Mouse (Mus musculus): ENCODE results near the gene 1700010I14Rik.
A peak's percentile ranks its signal among the peaks of the same experiment; 100 is the strongest.

Gene 1700010I14Rik

DNA sequence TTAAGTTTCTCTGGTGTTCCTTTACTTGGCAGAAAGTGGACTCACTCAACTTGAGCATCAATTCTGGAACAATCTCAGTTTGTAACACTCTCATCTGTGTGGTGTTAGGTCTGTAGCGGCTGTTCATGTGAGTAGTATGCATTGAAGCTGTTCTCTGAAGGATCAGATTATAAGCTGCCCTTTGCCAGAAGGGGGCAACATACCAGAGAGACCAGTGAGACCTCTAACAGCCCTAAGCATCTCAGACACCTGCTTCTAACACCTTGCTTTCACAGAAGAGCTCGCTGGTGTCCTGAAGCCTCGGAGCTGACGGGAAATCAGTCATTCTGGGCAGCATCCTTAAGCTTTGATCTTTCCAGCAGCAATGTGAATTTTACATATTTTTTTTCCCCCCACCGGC is 42.0 kb downstream of the 1700010I14Rik start:
- DNase-seq, result no peak

GRCm38 (mm10) chr17:9031241-9032141 is 43.4 kb downstream of the 1700010I14Rik start:
- DNase-seq, result peak; percentile 86 to 87

DNA sequence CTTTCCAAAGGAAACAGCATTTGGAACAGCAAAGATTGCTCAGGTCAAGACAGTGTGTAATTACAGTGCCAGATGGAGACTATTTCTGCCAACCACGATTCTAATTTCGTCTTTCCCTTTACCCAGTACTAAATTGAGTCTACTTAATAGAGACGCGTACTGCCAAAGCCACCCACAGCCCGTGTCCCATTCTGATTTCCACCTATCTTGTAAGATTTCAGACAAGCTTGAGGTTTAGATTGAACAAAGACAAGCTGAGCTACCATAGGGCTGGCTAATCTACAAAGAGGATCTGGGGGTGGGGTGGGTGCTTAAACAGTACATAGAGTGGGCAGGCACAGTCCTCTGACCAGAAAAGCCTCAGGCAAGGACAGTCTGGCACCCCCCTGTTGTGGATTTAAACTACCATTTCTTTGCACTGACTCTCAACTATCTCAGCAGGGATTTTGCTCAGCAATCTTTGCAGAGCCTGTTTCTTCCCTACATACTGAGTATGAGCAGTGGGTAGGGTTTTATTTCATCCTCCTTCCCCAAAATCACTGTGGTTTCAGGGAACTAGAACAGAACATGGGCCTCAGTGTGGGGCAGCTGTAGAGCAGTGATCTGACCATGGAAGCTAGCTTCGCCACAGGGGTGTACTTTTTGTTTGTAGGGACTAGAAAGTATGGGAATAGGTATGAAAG is 44.4 kb downstream of the 1700010I14Rik start:
- DNase-seq, result no peak

DNA sequence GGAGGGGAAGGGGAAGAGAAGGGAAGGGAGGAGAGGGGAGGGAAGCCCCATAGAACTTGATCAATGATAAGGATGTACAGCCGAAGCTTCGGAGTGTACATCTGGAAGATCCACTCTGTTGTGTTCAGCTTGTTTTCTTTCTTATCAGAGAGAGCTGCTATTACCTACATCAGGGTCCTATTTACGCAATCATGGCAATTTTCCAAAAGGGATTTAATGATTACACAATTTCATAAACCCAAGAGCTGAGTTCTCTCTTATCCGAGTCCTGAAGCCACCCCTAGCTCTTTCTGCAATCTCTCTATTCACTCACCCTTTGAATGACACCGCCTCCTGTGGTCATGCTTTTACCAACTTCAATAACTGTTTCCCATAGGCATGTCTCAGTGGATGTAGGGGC is 45.4 kb downstream of the 1700010I14Rik start:
- no peak for DNase-seq

- DNase-seq, result no peak
Measured at GRCm38 (mm10) chr17:9035561-9036348, 47.6 kb downstream of the 1700010I14Rik start.

- peak; percentile 52 to 54 for DNase-seq
Measured at GRCm38 (mm10) chr17:9042723-9043122, 54.6 kb downstream of the 1700010I14Rik start.

- DNase-seq, result no peak
Measured at GRCm38 (mm10) chr17:9052441-9052980, 64.4 kb downstream of the 1700010I14Rik start.

GRCm38 (mm10) chr17:9059360-9059932 is 71.3 kb downstream of the 1700010I14Rik start:
- peak in 1 of 2 experiments; percentile 15 for DNase-seq
